Mouse (Mus musculus) liver, embryonic 14.5 days (tissue): ENCODE measurements at regions not wholly inside any gene's neighbourhood (a gene's known extent, or its start where the extent isn't known, plus 50 kb on each side); places are given as distances from the start of the nearest gene placed in this dataset.

Source experiments
- ATAC-seq: fragments of 200-750 bp; cut with Nextera tagmentation; 2 replicates; pipeline ENCODE4 v1.8.0; 2017; ENCODE audit warnings: moderate number of reproducible peaks, mild to moderate bottlenecking, moderate library complexity; ENCODE audit not compliant: insufficient read depth
- DNase-seq, 3 experiments: peaks; one replicate each; pipeline ENCODE4 v3.0.0-alpha.2; 2012 to 2013; ENCODE audit warnings: low read depth in 3 of 3, low spot score in 3 of 3
- H3K27ac ChIP-seq: fragments of 300-500 bp; sonication (generic); 2 replicates; pipeline ENCODE4 v1.5.1; 2014; ENCODE audit warnings: moderate library complexity, mild to moderate bottlenecking, control low read depth, inconsistent platforms
- H3K27me3 ChIP-seq: fragments of 300-500 bp; sonication (generic); 2 replicates; pipeline ENCODE4 v1.6.1; 2014; ENCODE audit warnings: mild to moderate bottlenecking, low read length, moderate library complexity; ENCODE audit not compliant: control insufficient read depth, insufficient read depth
- H3K36me3 ChIP-seq: fragments of 300-500 bp; sonication (generic); replicated peaks from 2 replicates; pipeline ENCODE4 v1.6.1; 2014; ENCODE audit warnings: low read depth; ENCODE audit not compliant: control insufficient read depth, insufficient read depth
- H3K4me1 ChIP-seq, 2 experiments: fragments of 200-500 bp in 1 of 2; fragments of 300-500 bp in 1 of 2; sonication (generic) in 1 of 2; replicated peaks; 2 replicates each; pipeline ENCODE4 v1.6.1; 2012 to 2014; ENCODE audit warnings: antibody characterized with exemption in 1 of 2, inconsistent platforms in 1 of 2, low read length in 1 of 2; ENCODE audit not compliant: control insufficient read depth in 2 of 2, insufficient read depth in 2 of 2
- H3K4me2 ChIP-seq: fragments of 300-500 bp; sonication (generic); 2 replicates; pipeline ENCODE4 v1.6.1; 2014; ENCODE audit warnings: low read depth, mild to moderate bottlenecking, control low read depth, moderate library complexity
- H3K4me3 ChIP-seq, 2 experiments: fragments of 200-500 bp in 1 of 2; fragments of 300-500 bp in 1 of 2; sonication (generic) in 1 of 2; 2 replicates each; pipeline ENCODE4 v1.5.1; 2012 to 2014; ENCODE audit warnings: low read depth in 2 of 2, low read length in 2 of 2, mild to moderate bottlenecking in 2 of 2, control low read depth in 1 of 2, inconsistent platforms in 1 of 2, moderate library complexity in 1 of 2; ENCODE audit not compliant: insufficient read depth in 1 of 2
- H3K9ac ChIP-seq: fragments of 300-500 bp; sonication (generic); replicated peaks from 2 replicates; pipeline ENCODE4 v1.6.1; 2014; ENCODE audit warnings: mild to moderate bottlenecking, control low read depth, moderate library complexity
- H3K9me3 ChIP-seq: fragments of 300-500 bp; sonication (generic); 2 replicates; pipeline ENCODE4 v1.6.1; 2016; ENCODE audit warnings: low read length, mixed read lengths; ENCODE audit not compliant: control insufficient read depth
- CTCF ChIP-seq: IDR thresholded peaks from 2 replicates; pipeline ENCODE4 v1.5.1; 2016; ENCODE audit warnings: antibody characterized with exemption, low read depth, control low read depth
- EP300 ChIP-seq: IDR thresholded peaks from 2 replicates; pipeline ENCODE4 v1.6.1; 2016; ENCODE audit warnings: antibody characterized with exemption, low read depth
- WGBS: fragments of 180-500 bp; shearing (Covaris S2); extraction: QIAGEN DNeasy Blood & Tissue Kit; methylation state at CpG from one replicate; pipeline ENCODE4 v1.1.7; 2014; ENCODE audit not compliant: insufficient replicate concordance; 5-methylcytosine and 5-hydroxymethylcytosine counted together

- no peak for TF ChIP-seq EP300
- no peak for TF ChIP-seq CTCF
- Histone ChIP-seq H3K4me2 (no peak overlapping the region), H3K27me3 (no peaks in the 10 kb centered on the region), H3K27ac (no peak overlapping the region), H3K36me3 (no peaks in the 10 kb centered on the region), H3K9ac (no peak overlapping the region), H3K4me3 (no peak overlapping the region), H3K9me3 (no peaks in the 10 kb centered on the region), H3K4me1 (no peaks in the 10 kb centered on the region)
- DNase-seq (no peak), ATAC-seq (no peak)
- WGBS: 57% methylated on average over 6 of the region's 6 CpGs
Measured at GRCm38 (mm10) chr10:9312326-9312725, 362.7 kb downstream of the Samd5 start.

- no peak for TF ChIP-seq CTCF
- Histone ChIP-seq H3K36me3 (no peaks in the 10 kb centered on the region), H3K9ac (no peak overlapping the region), H3K4me1 (no peaks in the 10 kb centered on the region), H3K9me3 (no peaks in the 10 kb centered on the region), H3K4me3 (no peak overlapping the region), H3K4me2 (no peak overlapping the region), H3K27me3 (no peaks in the 10 kb centered on the region), H3K27ac (no peak overlapping the region)
- 75% methylated on average over 5 of the region's 5 CpGs for WGBS
- DNase-seq (no peak), ATAC-seq (no peak)
Measured at GRCm38 (mm10) chr10:9310346-9310745, 364.7 kb downstream of the Samd5 start.

- WGBS: 17% methylated on average over 1 of the region's 1 CpGs
- no peak overlapping the region for H3K27ac ChIP-seq
- DNase-seq: no peak
- ATAC-seq: no peak
- TF ChIP-seq EP300 (no peak), CTCF (no peak)
- H3K9me3 ChIP-seq: no peaks in the 10 kb centered on the region
- no peaks in the 10 kb centered on the region for H3K4me1 ChIP-seq
- no peaks in the 10 kb centered on the region for H3K27me3 ChIP-seq
- no peak overlapping the region for H3K9ac ChIP-seq
- H3K4me3 ChIP-seq: no peak overlapping the region
- H3K36me3 ChIP-seq: no peaks in the 10 kb centered on the region
- no peak overlapping the region for H3K4me2 ChIP-seq
Measured at GRCm38 (mm10) chr10:9296055-9296454, 379.0 kb downstream of the Samd5 start.

GRCm38 (mm10) chr10:9295269-9295668 lies 379.7 kb downstream of the Samd5 start:
- ATAC-seq: no peak
- 51% methylated on average over 1 of the region's 1 CpGs for WGBS
- no peak for DNase-seq
- no peak overlapping the region for H3K4me3 ChIP-seq
- no peaks in the 10 kb centered on the region for H3K4me1 ChIP-seq
- H3K9me3 ChIP-seq: no peaks in the 10 kb centered on the region
- H3K4me2 ChIP-seq: no peak overlapping the region
- no peak for TF ChIP-seq CTCF
- no peak for TF ChIP-seq EP300
- H3K36me3 ChIP-seq: no peaks in the 10 kb centered on the region
- H3K27me3 ChIP-seq: no peaks in the 10 kb centered on the region
- no peak overlapping the region for H3K27ac ChIP-seq
- H3K9ac ChIP-seq: no peak overlapping the region

- TF ChIP-seq CTCF (no peak), EP300 (no peak)
- no peaks in the 10 kb centered on the region for H3K36me3 ChIP-seq
- no peak overlapping the region for H3K4me2 ChIP-seq
- DNase-seq (no peak), ATAC-seq (no peak)
- WGBS: 36% methylated on average over 2 of the region's 2 CpGs
- no peaks in the 10 kb centered on the region for H3K9me3 ChIP-seq
- H3K27me3 ChIP-seq: no peaks in the 10 kb centered on the region
- no peaks in the 10 kb centered on the region for H3K4me1 ChIP-seq
- H3K4me3 ChIP-seq: no peak overlapping the region
- H3K27ac ChIP-seq: no peak overlapping the region
- H3K9ac ChIP-seq: no peak overlapping the region
Measured at GRCm38 (mm10) chr10:9294620-9295019, 380.4 kb downstream of the Samd5 start.
